Mouse (Mus musculus) hematopoietic stem cell, adult 5-6 weeks (primary cell): ENCODE data around the gene Dhx37. TPM values are rescaled to one million over a fixed set of nuclear protein-coding genes. Genes with fewer than 3 reads are reported as not detected.

ENCODE experiments used
- total RNA-seq: library from RNA; stranded (forward); fragments of 172-1452, 232-1000 nt; gene quantifications from 2 replicates; pipeline ENCODE4 v1.2.3, GENCODE M21; 2017

The Dhx37 gene
- total RNA-seq, 1 experiment from 2014 or later: 87.1 TPM

Other genes starting within 250 kb of the Dhx37 start
- 35.7 and 45.6 TPM in 2 replicates for gene Scarb1, start 93.0 kb downstream of the Dhx37 start, total RNA-seq
- 0.63 and 1.6 TPM in 2 replicates for gene Gm10382, start 44.8 kb downstream of the Dhx37 start, total RNA-seq
- gene Ubc, start 43.9 kb downstream of the Dhx37 start, total RNA-seq: 339 and 386 TPM in 2 replicates
- gene Bri3bp, start 7.4 kb upstream of the Dhx37 start, total RNA-seq: 23.0 and 25.6 TPM in 2 replicates
- 8.1 and 15.9 TPM in 2 replicates for gene Aacs, start 41.7 kb upstream of the Dhx37 start, total RNA-seq
- gene Tmem132b, start 97.7 kb upstream of the Dhx37 start, total RNA-seq: 0.13 and 0.25 TPM in 2 replicates